Mouse (Mus musculus) bone marrow macrophage, adult 2 months (primary cell): ENCODE results near the gene Ints5.

Source experiments
- CTCF ChIP-seq: IDR thresholded peaks from 2 replicates; pipeline ENCODE4 v1.5.1; 2012; ENCODE audit warnings: low read depth, mild to moderate bottlenecking, low read length, moderate library complexity
- POLR2A ChIP-seq: IDR thresholded peaks from 2 replicates; pipeline ENCODE4 v1.6.1; 2012; ENCODE audit warnings: mild to moderate bottlenecking, low read depth, low read length, borderline replicate concordance

GRCm38 (mm10) chr19:8930117-8930516, 37.3 kb downstream of the Ints5 start:
- TF ChIP-seq POLR2A = no peak
- no peak for TF ChIP-seq CTCF
